Mouse (Mus musculus): ENCODE measurements around the gene Med13l. TPM values are rescaled to one million over a fixed set of nuclear protein-coding genes. Genes with fewer than 3 reads are reported as not detected.
A peak's percentile ranks its signal among the peaks of the same experiment; 100 is the strongest.

The Med13l gene
- polyA plus RNA-seq, 1 experiment from 2014 or later, result 5.9 TPM

- no peak overlapping the region for H3K4me2 ChIP-seq (ENCODE audit: low read depth, low read length)
- peak; percentile 76 for ATAC-seq
- no peaks in the 10 kb centered on the region for H3K4me1 ChIP-seq (ENCODE audit: insufficient read depth)
- H3K36me3 ChIP-seq (replicated peaks; ENCODE audit: insufficient read depth, low read length), result no peaks in the 10 kb centered on the region
- WGBS (ENCODE audit: insufficient replicate concordance), result 62% methylated on average over 7 of the region's 7 CpGs
- no peak for TF ChIP-seq EP300 (IDR thresholded peaks at IDR 0.05; ENCODE audit: low read depth)
- TF ChIP-seq CTCF (IDR thresholded peaks at IDR 0.05; ENCODE audit: low read depth), result no peak
- H3K9ac ChIP-seq (replicated peaks), result no peak overlapping the region
- no peaks in the 10 kb centered on the region for H3K9me3 ChIP-seq (ENCODE audit: low read length)
- H3K4me3 ChIP-seq (ENCODE audit: low read depth, low read length), result no peak overlapping the region
- DNase-seq, result peak; percentile 33
- H3K27ac ChIP-seq (ENCODE audit: low read depth), result no peak overlapping the region
- H3K27me3 ChIP-seq (ENCODE audit: insufficient read depth, low read length), result no peaks in the 10 kb centered on the region
Measured at GRCm38 (mm10) chr5:118802036-118802435, 241.6 kb downstream of the Med13l start.

DNA sequence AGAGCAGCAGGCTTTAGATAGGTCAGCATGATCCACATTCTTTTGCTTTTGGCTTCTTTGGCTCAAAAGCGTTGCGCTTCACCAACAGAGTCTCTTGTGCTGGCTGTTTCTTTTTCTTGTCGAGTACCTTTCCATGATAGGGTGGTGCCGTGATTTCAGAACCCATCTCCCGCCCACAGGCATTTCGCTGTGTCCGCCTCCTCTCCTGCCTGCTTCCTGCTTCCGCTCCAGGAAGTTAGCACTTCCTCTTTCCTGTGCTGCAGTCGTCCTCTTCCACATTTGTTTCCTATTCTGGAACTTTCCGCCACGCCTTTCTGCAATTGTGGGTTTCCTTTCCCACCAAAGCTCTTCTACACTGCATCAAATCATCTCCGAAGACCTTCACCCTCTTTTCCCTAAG is 248.5 kb downstream of the Med13l start:
- ATAC-seq (no peak), DNase-seq (no peak)
- no peaks in the 10 kb centered on the region for H3K27me3 ChIP-seq (ENCODE audit: insufficient read depth, low read length)
- WGBS (ENCODE audit: insufficient replicate concordance), result 53% methylated on average over 12 of the region's 12 CpGs
- no peaks in the 10 kb centered on the region for H3K4me1 ChIP-seq (ENCODE audit: insufficient read depth)
- no peak overlapping the region for H3K4me2 ChIP-seq (ENCODE audit: low read depth, low read length)
- H3K36me3 ChIP-seq (replicated peaks; ENCODE audit: insufficient read depth, low read length), result no peaks in the 10 kb centered on the region
- H3K9me3 ChIP-seq (ENCODE audit: low read length), result no peaks in the 10 kb centered on the region
- no peak overlapping the region for H3K27ac ChIP-seq (ENCODE audit: low read depth)
- no peak overlapping the region for H3K4me3 ChIP-seq (ENCODE audit: low read depth, low read length)
- H3K9ac ChIP-seq (replicated peaks), result no peak overlapping the region
- TF ChIP-seq EP300 (IDR thresholded peaks at IDR 0.05; ENCODE audit: low read depth), result no peak

GRCm38 (mm10) chr5:118809588-118809987 is 249.1 kb downstream of the Med13l start:
- WGBS (ENCODE audit: insufficient replicate concordance), result 76% methylated on average over 5 of the region's 5 CpGs
- Histone ChIP-seq H3K4me2 (ENCODE audit: low read depth, low read length) (no peak overlapping the region), H3K4me3 (ENCODE audit: low read depth, low read length) (no peak overlapping the region), H3K4me1 (ENCODE audit: insufficient read depth) (no peaks in the 10 kb centered on the region), H3K27me3 (ENCODE audit: insufficient read depth, low read length) (no peaks in the 10 kb centered on the region), H3K9me3 (ENCODE audit: low read length) (no peaks in the 10 kb centered on the region), H3K27ac (ENCODE audit: low read depth) (no peak overlapping the region), H3K36me3 (replicated peaks; ENCODE audit: insufficient read depth, low read length) (no peaks in the 10 kb centered on the region), H3K9ac (replicated peaks) (no peak overlapping the region)
- DNase-seq, result no peak
- TF ChIP-seq CTCF (IDR thresholded peaks at IDR 0.05; ENCODE audit: low read depth) (no peak), EP300 (IDR thresholded peaks at IDR 0.05; ENCODE audit: low read depth) (no peak)
- ATAC-seq, result no peak

DNA sequence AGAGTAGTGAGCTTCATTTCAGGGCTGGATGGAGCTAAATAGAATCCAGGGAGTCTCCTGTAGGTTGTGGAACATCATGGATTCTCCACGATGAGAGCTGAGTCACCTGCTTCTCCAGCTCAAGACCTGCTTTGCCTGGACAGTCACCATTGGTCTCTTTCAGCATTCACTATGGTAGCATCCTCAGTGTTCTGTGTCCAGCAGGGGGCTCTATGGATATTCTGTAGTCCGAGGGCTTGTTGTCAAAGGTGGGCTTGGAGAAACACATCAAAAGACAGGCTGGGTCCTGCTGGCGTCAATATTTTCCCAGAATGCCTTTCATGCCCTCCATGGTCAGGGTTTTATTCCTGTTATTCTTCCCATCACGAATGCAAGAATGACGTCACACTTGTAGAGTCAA is 251.2 kb downstream of the Med13l start:
- no peaks in the 10 kb centered on the region for H3K27me3 ChIP-seq (ENCODE audit: insufficient read depth, low read length)
- H3K4me2 ChIP-seq (ENCODE audit: low read depth, low read length), result no peak overlapping the region
- TF ChIP-seq CTCF (IDR thresholded peaks at IDR 0.05; ENCODE audit: low read depth) (0 out of 2 replicates have a peak, but pooled peaks have one; percentile 13), EP300 (IDR thresholded peaks at IDR 0.05; ENCODE audit: low read depth) (no peak)
- no peak overlapping the region for H3K4me3 ChIP-seq (ENCODE audit: low read depth, low read length)
- DNase-seq (no peak), ATAC-seq (no peak)
- H3K9me3 ChIP-seq (ENCODE audit: low read length), result no peaks in the 10 kb centered on the region
- H3K9ac ChIP-seq (replicated peaks), result no peak overlapping the region
- H3K4me1 ChIP-seq (ENCODE audit: insufficient read depth), result no peaks in the 10 kb centered on the region
- WGBS (ENCODE audit: insufficient replicate concordance), result 50% methylated on average over 5 of the region's 5 CpGs
- no peaks in the 10 kb centered on the region for H3K36me3 ChIP-seq (replicated peaks; ENCODE audit: insufficient read depth, low read length)
- H3K27ac ChIP-seq (ENCODE audit: low read depth), result no peak overlapping the region

DNA sequence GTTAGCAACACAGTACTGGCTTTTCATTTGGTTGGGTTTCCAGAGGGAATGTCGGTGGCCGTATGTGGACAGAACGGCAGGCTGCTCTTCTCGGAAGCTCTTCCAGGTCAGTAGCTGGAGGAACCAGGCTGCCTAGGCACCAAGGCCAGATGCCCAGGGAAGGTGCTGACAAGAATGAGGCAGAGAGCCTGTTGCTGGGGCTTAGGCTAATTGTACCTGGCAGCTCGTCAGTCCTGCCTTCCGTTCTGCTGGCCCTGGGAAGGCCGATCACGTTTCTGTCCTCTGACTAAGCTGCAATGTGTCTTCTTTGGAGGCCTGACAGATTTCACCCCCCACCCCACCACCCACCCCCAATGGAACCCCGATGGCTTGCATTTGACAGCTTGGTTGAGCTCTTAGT is 251.9 kb downstream of the Med13l start:
- DNase-seq (no peak), ATAC-seq (no peak)
- WGBS (ENCODE audit: insufficient replicate concordance), result 71% methylated on average over 9 of the region's 9 CpGs
- no peak overlapping the region for H3K4me2 ChIP-seq (ENCODE audit: low read depth, low read length)
- no peak overlapping the region for H3K9ac ChIP-seq (replicated peaks)
- H3K36me3 ChIP-seq (replicated peaks; ENCODE audit: insufficient read depth, low read length), result no peaks in the 10 kb centered on the region
- no peak overlapping the region for H3K27ac ChIP-seq (ENCODE audit: low read depth)
- H3K4me1 ChIP-seq (ENCODE audit: insufficient read depth), result no peaks in the 10 kb centered on the region
- H3K4me3 ChIP-seq (ENCODE audit: low read depth, low read length), result no peak overlapping the region
- H3K27me3 ChIP-seq (ENCODE audit: insufficient read depth, low read length), result no peaks in the 10 kb centered on the region
- TF ChIP-seq CTCF (IDR thresholded peaks at IDR 0.05; ENCODE audit: low read depth) (no peak), EP300 (IDR thresholded peaks at IDR 0.05; ENCODE audit: low read depth) (no peak)
- no peaks in the 10 kb centered on the region for H3K9me3 ChIP-seq (ENCODE audit: low read length)

GRCm38 (mm10) chr5:118812947-118813401 is 252.5 kb downstream of the Med13l start:
- Histone ChIP-seq H3K27me3 (ENCODE audit: insufficient read depth, low read length) (no peaks in the 10 kb centered on the region), H3K9me3 (ENCODE audit: low read length) (no peaks in the 10 kb centered on the region), H3K36me3 (replicated peaks; ENCODE audit: insufficient read depth, low read length) (no peaks in the 10 kb centered on the region), H3K4me3 (ENCODE audit: low read depth, low read length) (no peak overlapping the region), H3K4me2 (ENCODE audit: low read depth, low read length) (no peak overlapping the region), H3K4me1 (ENCODE audit: insufficient read depth) (no peaks in the 10 kb centered on the region), H3K9ac (replicated peaks) (no peak overlapping the region), H3K27ac (ENCODE audit: low read depth) (no peak overlapping the region)
- no peak for DNase-seq
- no peak for TF ChIP-seq EP300 (IDR thresholded peaks at IDR 0.05; ENCODE audit: low read depth)
- no peak for TF ChIP-seq CTCF (IDR thresholded peaks at IDR 0.05; ENCODE audit: low read depth)
- no peak for ATAC-seq
- WGBS (ENCODE audit: insufficient replicate concordance), result 57% methylated on average over 7 of the region's 7 CpGs

DNA sequence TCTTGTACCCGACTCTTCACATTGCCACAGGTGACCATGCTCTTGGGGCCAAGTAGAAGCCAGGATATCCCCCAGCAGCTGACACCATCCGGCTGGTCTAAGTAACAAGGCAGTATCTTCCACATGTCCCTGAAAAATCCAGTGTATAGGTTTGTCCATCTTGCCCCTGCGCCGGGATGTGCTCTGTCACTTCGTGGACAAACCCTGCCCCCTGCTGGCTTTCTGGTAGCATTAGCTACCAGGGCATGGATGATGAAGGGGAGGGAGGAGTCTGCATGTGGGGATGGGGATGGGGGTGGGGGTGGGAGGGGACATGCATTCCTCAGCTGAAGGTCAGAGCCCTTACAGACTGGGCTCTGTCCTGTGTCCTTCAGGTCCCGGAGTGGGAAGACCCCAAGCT is 253.6 kb downstream of the Med13l start:
- Histone ChIP-seq H3K9ac (replicated peaks) (no peak overlapping the region), H3K4me3 (ENCODE audit: low read depth, low read length) (no peak overlapping the region), H3K4me2 (ENCODE audit: low read depth, low read length) (no peak overlapping the region), H3K9me3 (ENCODE audit: low read length) (no peaks in the 10 kb centered on the region), H3K4me1 (ENCODE audit: insufficient read depth) (no peaks in the 10 kb centered on the region), H3K27me3 (ENCODE audit: insufficient read depth, low read length) (no peaks in the 10 kb centered on the region), H3K27ac (ENCODE audit: low read depth) (no peak overlapping the region), H3K36me3 (replicated peaks; ENCODE audit: insufficient read depth, low read length) (no peaks in the 10 kb centered on the region)
- DNase-seq (peak; percentile 56), ATAC-seq (no peak)
- TF ChIP-seq EP300 (IDR thresholded peaks at IDR 0.05; ENCODE audit: low read depth) (no peak), CTCF (IDR thresholded peaks at IDR 0.05; ENCODE audit: low read depth) (peak; percentile 66)
- 40% methylated on average over 6 of the region's 6 CpGs for WGBS (ENCODE audit: insufficient replicate concordance)
